Mouse (Mus musculus) kidney, embryonic 14.5 days (tissue): Measurements from ENCODE around the gene Erp29. TPM values are rescaled to one million over a fixed set of nuclear protein-coding genes. Genes with fewer than 3 reads are reported as not detected.

Experiments
- ATAC-seq: fragments of 200-750 bp; cut with Nextera tagmentation; 2 replicates; pipeline ENCODE4 v1.8.0; 2017; ENCODE audit warnings: moderate number of reproducible peaks, mild to moderate bottlenecking, moderate TSS enrichment, moderate library complexity; ENCODE audit not compliant: low FRiP score, low TSS enrichment
- H3K27ac ChIP-seq: fragments of 300-500 bp; sonication (generic); 2 replicates; pipeline ENCODE4 v1.5.1; 2014; ENCODE audit warnings: low read depth, mild to moderate bottlenecking, low read length, moderate library complexity, mixed read lengths
- H3K27me3 ChIP-seq: fragments of 300-500 bp; sonication (generic); 2 replicates; pipeline ENCODE4 v1.6.1; 2014; ENCODE audit warnings: mild to moderate bottlenecking, low read length; ENCODE audit not compliant: control insufficient read depth, insufficient read depth
- H3K36me3 ChIP-seq: fragments of 300-500 bp; sonication (generic); 2 replicates; pipeline ENCODE4 v1.6.1; 2014; ENCODE audit warnings: low read length, mixed read lengths; ENCODE audit not compliant: control insufficient read depth, insufficient read depth
- H3K4me1 ChIP-seq: fragments of 300-500 bp; sonication (generic); 2 replicates; pipeline ENCODE4 v1.6.1; 2014; ENCODE audit warnings: low read length, mixed read lengths; ENCODE audit not compliant: control insufficient read depth, insufficient read depth
- H3K4me2 ChIP-seq: fragments of 300-500 bp; sonication (generic); replicated peaks from 2 replicates; pipeline ENCODE4 v1.6.1; 2014; ENCODE audit warnings: low read depth, mild to moderate bottlenecking, low read length
- H3K4me3 ChIP-seq: fragments of 300-500 bp; sonication (generic); 2 replicates; pipeline ENCODE4 v1.5.1; 2014; ENCODE audit warnings: mild to moderate bottlenecking, low read length
- H3K9ac ChIP-seq: fragments of 300-500 bp; sonication (generic); 2 replicates; pipeline ENCODE4 v1.6.1; 2014; ENCODE audit warnings: low read depth, mild to moderate bottlenecking, low read length, moderate library complexity
- H3K9me3 ChIP-seq: fragments of 300-500 bp; sonication (generic); 2 replicates; pipeline ENCODE4 v1.6.1; 2016; ENCODE audit warnings: low read length; ENCODE audit not compliant: control insufficient read depth
- WGBS: fragments of 180-500 bp; shearing (Covaris S2); extraction: QIAGEN DNeasy Blood & Tissue Kit; methylation state at CpG from one replicate; pipeline ENCODE4 v1.1.7; 2014; 5-methylcytosine and 5-hydroxymethylcytosine counted together
- polyA plus RNA-seq: library from polyadenylated mRNA; unstranded; fragments of >200 nt; fragmentation: Nextera tagmentation; extraction: Ambion mirVana; gene quantifications from 2 replicates; pipeline ENCODE4 v1.2.1, GENCODE M21; 2014

The Erp29 gene
- polyA plus RNA-seq, 1 experiment from 2014 or later: 136 TPM

- Histone ChIP-seq H3K4me3 (no peak overlapping the region), H3K36me3 (peaks cover 85% of the 10 kb centered on the region), H3K4me1 (no peaks in the 10 kb centered on the region), H3K9me3 (no peaks in the 10 kb centered on the region), H3K27ac (no peak overlapping the region), H3K9ac (no peak overlapping the region), H3K4me2 (no peak overlapping the region), H3K27me3 (no peaks in the 10 kb centered on the region)
- WGBS: 90% methylated on average over 5 of the region's 5 CpGs
- ATAC-seq: no peak
Observed at GRCm38 (mm10) chr5:121438131-121438530, 14.2 kb downstream of the Erp29 start.

DNA sequence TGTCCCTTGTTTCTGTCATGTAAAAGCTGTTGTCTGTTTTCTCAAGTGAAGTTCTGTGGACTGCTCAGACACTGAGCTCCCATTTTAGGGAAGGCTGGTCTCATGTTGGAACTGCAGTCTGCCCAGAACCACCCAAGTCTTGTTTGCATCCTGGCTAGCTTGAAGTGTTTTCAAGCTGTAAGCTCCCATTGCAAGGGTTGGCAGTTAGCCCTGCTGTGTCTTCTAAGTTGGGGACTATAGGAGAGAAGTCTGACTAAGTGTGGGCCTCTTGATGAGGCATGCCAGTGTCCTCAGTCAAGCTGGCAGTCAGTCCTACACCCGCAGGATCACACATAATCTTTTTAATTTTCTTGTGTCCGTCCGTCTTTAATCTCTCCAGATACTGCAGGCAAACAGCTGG is 23.4 kb downstream of the Erp29 start:
- Histone ChIP-seq H3K9ac (no peak overlapping the region), H3K4me1 (no peaks in the 10 kb centered on the region), H3K4me3 (no peak overlapping the region), H3K4me2 (no peak overlapping the region), H3K9me3 (no peaks in the 10 kb centered on the region), H3K27ac (no peak overlapping the region), H3K27me3 (no peaks in the 10 kb centered on the region), H3K36me3 (peaks cover 98% of the 10 kb centered on the region)
- ATAC-seq: no peak
- WGBS: 95% methylated on average over 3 of the region's 3 CpGs

DNA sequence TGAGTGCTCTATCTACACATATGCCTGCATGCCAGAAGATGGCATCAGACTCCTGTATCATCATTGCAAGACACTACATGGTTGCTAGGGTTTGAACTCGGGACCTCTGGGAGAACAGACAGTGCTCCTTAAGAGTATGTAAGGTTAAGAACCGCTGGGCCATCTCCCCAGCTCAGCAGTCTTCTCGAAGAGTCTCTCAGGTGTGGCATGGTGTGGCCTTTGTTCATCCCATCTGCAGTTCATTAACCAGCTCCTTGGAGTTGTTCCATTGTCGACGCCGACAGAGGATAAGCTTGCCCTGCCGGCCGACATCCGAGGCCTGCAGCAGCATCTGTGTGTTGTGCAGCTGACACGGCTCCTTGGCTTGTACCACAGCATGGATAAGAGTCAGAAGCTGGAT is 29.0 kb downstream of the Erp29 start:
- WGBS: 88% methylated on average over 10 of the region's 10 CpGs
- Histone ChIP-seq H3K27me3 (no peaks in the 10 kb centered on the region), H3K36me3 (peaks cover 95% of the 10 kb centered on the region), H3K27ac (no peak overlapping the region), H3K9me3 (no peaks in the 10 kb centered on the region), H3K4me1 (no peaks in the 10 kb centered on the region), H3K4me3 (no peak overlapping the region), H3K4me2 (no peak overlapping the region), H3K9ac (no peak overlapping the region)
- ATAC-seq: no peak

DNA sequence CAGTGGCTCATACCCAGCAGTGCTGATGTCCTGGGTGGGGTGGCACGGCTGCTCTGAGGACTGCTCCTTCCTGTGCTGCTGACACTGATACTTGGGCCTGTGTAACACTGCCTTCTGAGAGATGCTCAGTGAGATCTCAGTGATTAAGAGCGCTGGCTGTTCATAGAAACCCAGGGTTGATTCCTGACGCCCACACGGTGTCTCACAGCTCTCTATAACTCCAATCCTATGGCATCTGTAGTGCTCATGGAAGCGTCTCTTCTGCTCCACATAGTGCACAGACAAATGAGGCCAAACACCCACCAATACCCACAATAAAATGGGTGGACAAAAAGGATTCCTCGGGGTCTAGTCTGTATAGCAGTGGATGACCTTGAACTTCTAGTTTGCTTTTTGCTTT is 29.5 kb downstream of the Erp29 start:
- H3K4me3 ChIP-seq: no peak overlapping the region
- ATAC-seq: no peak
- WGBS: 93% methylated on average over 6 of the region's 6 CpGs
- no peaks in the 10 kb centered on the region for H3K9me3 ChIP-seq
- peaks cover 95% of the 10 kb centered on the region for H3K36me3 ChIP-seq
- no peak overlapping the region for H3K9ac ChIP-seq
- no peak overlapping the region for H3K4me2 ChIP-seq
- no peak overlapping the region for H3K27ac ChIP-seq
- H3K27me3 ChIP-seq: no peaks in the 10 kb centered on the region
- H3K4me1 ChIP-seq: no peaks in the 10 kb centered on the region

DNA sequence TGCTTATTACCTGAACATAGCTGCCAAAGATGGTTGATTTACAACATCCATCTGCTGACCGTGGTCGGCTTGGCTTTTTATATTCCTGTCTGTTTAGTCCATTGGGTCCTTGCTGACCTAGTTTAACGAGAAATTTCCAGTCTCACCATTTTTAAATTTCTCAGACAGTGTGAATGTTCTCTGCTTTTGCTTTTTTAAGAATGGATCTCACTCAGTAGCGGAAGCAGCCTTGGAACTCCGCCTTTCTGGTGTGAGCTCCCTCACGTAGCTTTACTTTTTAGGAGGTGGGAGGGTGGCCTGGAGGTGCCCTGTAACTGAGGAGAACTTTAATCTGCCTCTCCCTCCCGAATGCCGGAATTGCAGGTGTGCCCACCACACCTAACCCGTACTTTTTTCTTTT is 31.6 kb downstream of the Erp29 start:
- WGBS: 90% methylated on average over 9 of the region's 9 CpGs
- ATAC-seq: no peak
- H3K36me3 ChIP-seq: peaks cover 94% of the 10 kb centered on the region

DNA sequence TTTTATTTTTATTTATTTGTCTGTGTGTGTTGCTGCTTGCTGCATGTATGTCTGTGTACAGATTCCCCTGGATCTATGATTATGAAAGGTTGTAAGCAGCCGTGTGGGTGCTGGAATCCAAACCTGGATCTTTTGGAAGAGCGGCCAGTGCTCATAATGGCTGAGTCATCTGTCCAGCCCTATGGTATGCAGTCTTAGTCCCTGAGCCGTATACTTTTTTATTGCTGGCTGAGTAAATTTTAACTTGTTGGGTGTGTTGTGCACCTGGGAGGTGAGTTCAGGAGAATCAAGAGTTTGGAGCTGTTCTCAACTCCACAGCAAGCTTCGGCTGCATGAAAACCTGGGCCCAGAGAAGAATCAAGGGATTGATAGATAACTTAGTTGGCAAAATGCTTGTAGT is 41.3 kb downstream of the Erp29 start:
- Histone ChIP-seq H3K9me3 (no peaks in the 10 kb centered on the region), H3K27me3 (no peaks in the 10 kb centered on the region), H3K27ac (no peak overlapping the region), H3K9ac (no peak overlapping the region), H3K36me3 (peaks cover 74% of the 10 kb centered on the region), H3K4me2 (no peak overlapping the region), H3K4me1 (no peaks in the 10 kb centered on the region), H3K4me3 (no peak overlapping the region)
- no peak for ATAC-seq
- WGBS: 91% methylated on average over 4 of the region's 4 CpGs

More for the DNA sequence above, 31.6 kb downstream of the Erp29 start:
- H3K27me3 ChIP-seq: no peaks in the 10 kb centered on the region
- H3K9me3 ChIP-seq: no peaks in the 10 kb centered on the region
- H3K4me1 ChIP-seq: no peaks in the 10 kb centered on the region
- H3K27ac ChIP-seq: no peak overlapping the region
- no peak overlapping the region for H3K4me2 ChIP-seq
- H3K9ac ChIP-seq: no peak overlapping the region
- no peak overlapping the region for H3K4me3 ChIP-seq

DNA sequence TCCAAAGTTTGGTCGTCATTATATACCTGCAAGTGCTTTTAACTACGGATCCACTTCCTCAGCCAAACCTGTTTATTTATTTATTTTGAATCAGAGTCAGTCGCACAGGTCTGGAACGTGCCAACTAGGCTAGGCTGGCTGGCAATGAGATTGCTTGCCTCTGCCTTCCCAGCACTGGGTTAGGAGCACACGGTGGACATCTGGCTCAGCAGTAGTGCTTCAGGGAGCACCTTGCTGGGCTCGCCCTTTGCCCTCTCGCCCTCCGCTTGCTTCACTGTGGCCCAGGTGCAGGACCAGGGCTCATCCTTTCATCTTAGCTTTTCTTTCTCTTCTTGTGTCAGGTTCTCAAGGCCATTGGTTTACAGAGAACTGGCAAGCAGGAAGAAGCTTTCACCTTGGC is 44.5 kb downstream of the Erp29 start:
- no peak overlapping the region for H3K27ac ChIP-seq
- no peak for ATAC-seq
- H3K9ac ChIP-seq: no peak overlapping the region
- 90% methylated on average over 8 of the region's 8 CpGs for WGBS
- no peaks in the 10 kb centered on the region for H3K4me1 ChIP-seq
- H3K36me3 ChIP-seq: peaks cover 53% of the 10 kb centered on the region
- no peak overlapping the region for H3K4me3 ChIP-seq
- H3K9me3 ChIP-seq: no peaks in the 10 kb centered on the region
- H3K4me2 ChIP-seq: no peak overlapping the region
- H3K27me3 ChIP-seq: no peaks in the 10 kb centered on the region

GRCm38 (mm10) chr5:121400849-121401248 is 51.5 kb downstream of the Erp29 start:
- ATAC-seq: no peak
- no peak overlapping the region for H3K4me3 ChIP-seq
- H3K9ac ChIP-seq: no peak overlapping the region
- no peak overlapping the region for H3K27ac ChIP-seq
- H3K9me3 ChIP-seq: no peaks in the 10 kb centered on the region
- peaks cover 12% of the 10 kb centered on the region for H3K4me1 ChIP-seq
- peaks cover 6% of the 10 kb centered on the region; the same call in 1 of the 2 replicates for H3K36me3 ChIP-seq
- H3K4me2 ChIP-seq: no peak overlapping the region
- H3K27me3 ChIP-seq: no peaks in the 10 kb centered on the region
- whole genome bisulfite sequencing: 82% methylated on average over 5 of the region's 5 CpGs

DNA sequence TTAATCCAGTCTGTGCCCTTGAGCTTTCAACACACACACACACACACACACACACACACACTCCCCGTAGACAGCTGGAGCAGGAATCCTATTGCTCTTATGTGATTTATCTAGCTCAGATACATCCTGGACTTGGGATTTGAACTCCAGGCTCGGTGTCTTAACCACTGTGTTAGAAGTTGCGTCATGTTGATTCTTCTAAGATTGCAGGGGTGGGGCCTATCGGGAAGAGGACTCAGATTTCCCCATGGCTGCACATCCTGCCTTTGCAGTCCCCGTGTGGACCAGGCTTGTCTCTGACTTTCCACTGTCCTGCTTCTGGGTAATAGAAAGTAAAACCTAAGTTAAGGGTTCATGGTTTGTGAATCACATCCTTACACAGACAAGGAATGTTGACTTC is 52.2 kb downstream of the Erp29 start:
- H3K36me3 ChIP-seq: peaks cover 4% of the 10 kb centered on the region; the same call in 1 of the 2 replicates
- ATAC-seq: no peak
- peaks cover 12% of the 10 kb centered on the region for H3K4me1 ChIP-seq
- 49% methylated on average over 5 of the region's 5 CpGs for WGBS
- H3K9ac ChIP-seq: no peak overlapping the region
- no peaks in the 10 kb centered on the region for H3K27me3 ChIP-seq
- H3K27ac ChIP-seq: no peak overlapping the region
- no peak overlapping the region for H3K4me3 ChIP-seq
- no peaks in the 10 kb centered on the region for H3K9me3 ChIP-seq
- no peak overlapping the region for H3K4me2 ChIP-seq
